Mouse (Mus musculus) thymus, adult 2 months (tissue): ENCODE data around the gene Ddx46.

Experiments
- CTCF ChIP-seq: fragments of 200-500 bp; IDR thresholded peaks from 2 replicates; pipeline ENCODE4 v1.5.1; 2012; ENCODE audit warnings: mild to moderate bottlenecking, control low read depth, low read length, moderate library complexity, borderline replicate concordance; ENCODE audit not compliant: control insufficient read depth, poor library complexity, insufficient read depth; ENCODE audit errors: extremely low read depth
- POLR2A ChIP-seq: fragments of 200-500 bp; IDR thresholded peaks from 2 replicates; pipeline ENCODE4 v1.6.1; 2012; ENCODE audit warnings: mild to moderate bottlenecking, low read length, control low read depth, moderate library complexity; ENCODE audit not compliant: control insufficient read depth, poor library complexity, insufficient read depth; ENCODE audit errors: extremely low read depth

DNA sequence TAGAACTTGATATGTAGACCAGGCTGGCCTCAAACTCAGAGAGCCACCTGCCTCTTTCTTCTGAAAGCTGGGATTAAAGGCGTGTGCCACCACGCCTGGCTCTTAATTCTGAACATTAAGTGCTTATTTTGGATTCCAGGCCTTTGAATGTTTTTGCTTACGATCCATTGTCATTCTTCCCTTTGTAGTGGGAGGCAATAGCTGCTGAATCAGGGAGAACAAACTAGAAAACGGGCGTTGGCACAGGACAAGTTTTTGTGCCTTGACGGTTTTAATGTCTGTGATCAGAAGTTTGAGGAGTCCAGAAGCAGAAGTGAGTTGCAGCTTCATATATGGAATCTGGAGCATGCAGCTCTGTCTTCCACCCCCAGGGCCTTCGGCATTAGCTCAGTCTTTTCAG, 95.9 kb downstream of the Ddx46 start:
- TF ChIP-seq CTCF (no peak), POLR2A (no peak)
